Mouse (Mus musculus): ENCODE data around the gene Krt19. TPM values are rescaled to one million over a fixed set of nuclear protein-coding genes. Genes with fewer than 3 reads are reported as not detected.

Gene Krt19
- polyA plus RNA-seq, 1 experiment = not detected

GRCm38 (mm10) chr11:100139391-100139790 is 9.1 kb downstream of the Krt19 start:
- H3K4me1 ChIP-seq = no peaks in the 10 kb centered on the region
- H3K4me3 ChIP-seq (replicated peaks) = no peak overlapping the region
- no peaks in the 10 kb centered on the region for H3K9me3 ChIP-seq
- H3K36me3 ChIP-seq (replicated peaks; ENCODE audit: low read length) = no peaks in the 10 kb centered on the region
- H3K27me3 ChIP-seq (replicated peaks) = peaks cover 15% of the 10 kb centered on the region
- no peak for TF ChIP-seq GATA1 (IDR thresholded peaks at IDR 0.05; ENCODE audit: borderline replicate concordance, low read length)
- no peak for TF ChIP-seq FLI1 (IDR thresholded peaks at IDR 0.05; ENCODE audit: low read length)

- peaks cover 11% of the 10 kb centered on the region for H3K27me3 ChIP-seq (replicated peaks)
- no peak overlapping the region for H3K4me3 ChIP-seq (replicated peaks)
- H3K9me3 ChIP-seq = no peaks in the 10 kb centered on the region
- no peaks in the 10 kb centered on the region for H3K36me3 ChIP-seq (replicated peaks; ENCODE audit: low read length)
- TF ChIP-seq GATA1 (IDR thresholded peaks at IDR 0.05; ENCODE audit: borderline replicate concordance, low read length) (no peak), FLI1 (IDR thresholded peaks at IDR 0.05; ENCODE audit: low read length) (no peak)
- no peaks in the 10 kb centered on the region for H3K4me1 ChIP-seq
Measured at GRCm38 (mm10) chr11:100138809-100139208, 9.7 kb downstream of the Krt19 start.

- Histone ChIP-seq H3K4me1 (no peaks in the 10 kb centered on the region), H3K9me3 (no peaks in the 10 kb centered on the region), H3K36me3 (replicated peaks; ENCODE audit: low read length) (no peaks in the 10 kb centered on the region), H3K4me3 (replicated peaks) (no peak overlapping the region), H3K27me3 (replicated peaks) (peaks cover 15% of the 10 kb centered on the region)
- no peak for TF ChIP-seq FLI1 (IDR thresholded peaks at IDR 0.05; ENCODE audit: low read length)
- TF ChIP-seq GATA1 (IDR thresholded peaks at IDR 0.05; ENCODE audit: borderline replicate concordance, low read length) = no peak
Measured at GRCm38 (mm10) chr11:100137693-100138092, 10.8 kb downstream of the Krt19 start.

- no peak for TF ChIP-seq GATA1 (IDR thresholded peaks at IDR 0.05; ENCODE audit: borderline replicate concordance, low read length)
- TF ChIP-seq FLI1 (IDR thresholded peaks at IDR 0.05; ENCODE audit: low read length) = no peak
- Histone ChIP-seq H3K9me3 (no peaks in the 10 kb centered on the region), H3K4me3 (replicated peaks) (no peak overlapping the region), H3K4me1 (no peaks in the 10 kb centered on the region), H3K36me3 (replicated peaks; ENCODE audit: low read length) (no peaks in the 10 kb centered on the region), H3K27me3 (replicated peaks) (peaks cover 22% of the 10 kb centered on the region)
Measured at GRCm38 (mm10) chr11:100136559-100136958, 11.9 kb downstream of the Krt19 start.

GRCm38 (mm10) chr11:100135731-100136130 is 12.7 kb downstream of the Krt19 start, which contains the start of gene Krt15:
TSS of gene Krt15 (minus strand) at chr11:100135928.
- Histone ChIP-seq H3K4me1 (no peaks in the 10 kb centered on the region), H3K4me3 (replicated peaks) (no peak within 1 kb of the TSS), H3K36me3 (replicated peaks; ENCODE audit: low read length) (no peaks in the 10 kb centered on the region), H3K9me3 (no peaks in the 10 kb centered on the region), H3K27me3 (replicated peaks) (peaks cover 21% of the 10 kb centered on the region)
- TF ChIP-seq GATA1 (IDR thresholded peaks at IDR 0.05; ENCODE audit: borderline replicate concordance, low read length) (no peak), FLI1 (IDR thresholded peaks at IDR 0.05; ENCODE audit: low read length) (no peak)

GRCm38 (mm10) chr11:100124901-100125300 is 23.6 kb downstream of the Krt19 start:
- no peak overlapping the region for H3K4me3 ChIP-seq (replicated peaks)
- H3K36me3 ChIP-seq (replicated peaks; ENCODE audit: low read length) = no peaks in the 10 kb centered on the region
- no peaks in the 10 kb centered on the region for H3K4me1 ChIP-seq
- no peak for TF ChIP-seq FLI1 (IDR thresholded peaks at IDR 0.05; ENCODE audit: low read length)
- TF ChIP-seq GATA1 (IDR thresholded peaks at IDR 0.05; ENCODE audit: borderline replicate concordance, low read length) = no peak
- no peaks in the 10 kb centered on the region for H3K9me3 ChIP-seq
- no peaks in the 10 kb centered on the region for H3K27me3 ChIP-seq (replicated peaks)

- H3K36me3 ChIP-seq (replicated peaks; ENCODE audit: low read length) = no peaks in the 10 kb centered on the region
- no peaks in the 10 kb centered on the region for H3K9me3 ChIP-seq
- no peak within 1 kb of the TSS for H3K4me3 ChIP-seq (replicated peaks)
- peaks cover 4% of the 10 kb centered on the region for H3K27me3 ChIP-seq (replicated peaks)
- TF ChIP-seq FLI1 (IDR thresholded peaks at IDR 0.05; ENCODE audit: low read length) (no peak), GATA1 (IDR thresholded peaks at IDR 0.05; ENCODE audit: borderline replicate concordance, low read length) (no peak)
- no peaks in the 10 kb centered on the region for H3K4me1 ChIP-seq
Measured at GRCm38 (mm10) chr11:100121466-100121865, 27.0 kb downstream of the Krt19 start, which contains the start of gene Krt13. TSS of gene Krt13 (minus strand) at chr11:100121566.

- H3K4me3 ChIP-seq (replicated peaks) = no peak overlapping the region
- TF ChIP-seq FLI1 (IDR thresholded peaks at IDR 0.05; ENCODE audit: low read length) (no peak), GATA1 (IDR thresholded peaks at IDR 0.05; ENCODE audit: borderline replicate concordance, low read length) (no peak)
- H3K36me3 ChIP-seq (replicated peaks; ENCODE audit: low read length) = no peaks in the 10 kb centered on the region
- H3K9me3 ChIP-seq = no peaks in the 10 kb centered on the region
- peaks cover 5% of the 10 kb centered on the region for H3K27me3 ChIP-seq (replicated peaks)
- H3K4me1 ChIP-seq = no peaks in the 10 kb centered on the region
Measured at GRCm38 (mm10) chr11:100120331-100120730, 28.1 kb downstream of the Krt19 start.

GRCm38 (mm10) chr11:100113742-100114029 is 34.8 kb downstream of the Krt19 start:
- Histone ChIP-seq H3K36me3 (replicated peaks; ENCODE audit: low read length) (no peaks in the 10 kb centered on the region), H3K4me3 (replicated peaks) (no peak overlapping the region), H3K4me1 (no peaks in the 10 kb centered on the region), H3K27me3 (replicated peaks) (peaks cover 3% of the 10 kb centered on the region), H3K9me3 (no peaks in the 10 kb centered on the region)
- TF ChIP-seq GATA1 (IDR thresholded peaks at IDR 0.05; ENCODE audit: borderline replicate concordance, low read length) = no peak
- no peak for TF ChIP-seq FLI1 (IDR thresholded peaks at IDR 0.05; ENCODE audit: low read length)

GRCm38 (mm10) chr11:100112935-100113741 is 35.3 kb downstream of the Krt19 start:
- Histone ChIP-seq H3K9me3 (no peaks in the 10 kb centered on the region), H3K4me3 (replicated peaks) (no peak overlapping the region), H3K36me3 (replicated peaks; ENCODE audit: low read length) (no peaks in the 10 kb centered on the region), H3K4me1 (no peaks in the 10 kb centered on the region), H3K27me3 (replicated peaks) (peaks cover 2% of the 10 kb centered on the region)
- TF ChIP-seq GATA1 (IDR thresholded peaks at IDR 0.05; ENCODE audit: borderline replicate concordance, low read length) (no peak), FLI1 (IDR thresholded peaks at IDR 0.05; ENCODE audit: low read length) (no peak)
